Mouse (Mus musculus) thymus, postnatal 36 days (tissue): Measurements from ENCODE around the gene B4galnt4.

Experiments used
- DNase-seq, 2 experiments: peaks; one replicate each; pipeline ENCODE4 v3.0.0; 2022; ENCODE audit warnings: mixed read lengths in 2 of 2

The B4galnt4 gene

DNA sequence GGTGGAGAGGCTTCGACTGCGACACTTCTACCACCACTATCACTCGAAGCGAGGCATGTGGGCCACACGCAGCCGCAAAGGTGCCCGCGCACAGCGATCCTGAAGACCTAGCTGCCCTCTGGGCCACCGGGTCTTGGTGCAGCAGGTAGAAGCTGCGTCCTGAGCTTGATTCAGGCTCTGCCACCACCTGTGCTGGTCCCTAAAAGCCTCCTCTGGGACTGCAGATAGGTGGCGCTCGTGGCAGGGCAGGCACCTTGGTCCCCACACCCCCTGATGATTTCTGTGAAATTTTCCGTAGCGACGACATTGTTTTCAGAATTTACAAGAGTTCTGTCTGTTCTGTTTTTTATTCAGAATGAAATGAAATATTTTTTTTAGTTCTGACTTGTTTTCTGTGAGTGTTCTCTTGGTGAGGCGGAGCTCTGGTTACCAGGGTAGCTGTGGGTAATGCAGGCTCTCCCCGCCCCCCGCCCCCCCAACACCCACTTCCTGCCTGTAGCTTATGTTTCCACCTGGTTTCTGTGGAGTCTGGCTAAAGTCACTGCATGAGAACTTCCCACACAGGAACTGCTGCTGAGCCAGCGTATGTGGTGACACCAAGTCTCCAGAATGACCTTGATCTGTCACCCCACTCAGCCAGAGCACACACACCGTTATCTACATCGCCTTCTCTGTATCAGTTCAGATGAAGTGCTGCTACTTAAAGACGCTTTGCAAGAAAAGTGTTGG is 11.3 kb downstream of the B4galnt4 start:
- peak; percentile 77 to 79 for DNase-seq

DNA sequence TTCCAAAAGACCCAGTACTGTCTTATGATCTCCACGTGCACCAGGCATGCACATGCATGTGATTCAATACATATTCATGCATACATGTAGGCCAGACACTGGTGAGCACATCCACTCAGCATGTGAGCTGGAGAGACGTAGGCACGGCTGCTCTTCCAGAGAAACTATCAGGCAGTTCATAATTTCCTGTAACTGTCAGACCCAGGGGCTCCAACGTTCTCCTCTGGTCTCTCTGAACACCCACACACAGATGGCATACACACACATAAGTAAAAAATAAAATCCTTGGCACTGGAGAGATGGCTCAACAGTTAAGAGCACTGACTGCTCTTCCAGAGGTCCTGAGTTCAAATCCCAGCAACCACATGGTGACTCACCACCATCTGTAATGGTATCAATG is 12.9 kb downstream of the B4galnt4 start:
- no peak for DNase-seq

DNA sequence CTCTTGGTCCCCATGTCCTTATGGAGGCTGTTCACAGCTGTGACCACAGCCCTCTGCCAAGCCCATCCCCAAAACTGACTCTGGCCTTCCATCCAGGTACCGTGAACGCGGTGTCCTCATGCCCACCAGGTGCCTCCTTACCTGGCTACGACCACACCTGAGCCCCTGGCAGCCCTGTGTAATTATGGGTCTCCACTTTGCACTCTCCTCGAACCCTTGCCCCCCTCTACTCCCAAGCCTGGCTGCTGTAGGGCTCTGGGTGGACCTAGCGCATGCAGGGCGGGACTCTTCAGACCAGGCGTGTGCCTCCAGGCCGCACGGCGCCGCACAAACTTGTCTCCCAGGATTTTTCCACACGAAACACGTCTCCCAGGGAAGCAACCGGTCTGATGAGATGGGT is 16.9 kb downstream of the B4galnt4 start, which contains the start of gene Pkp3:
Gene Pkp3, plus strand, starts transcription at position 378 of the 400 bp plus-strand sequence.
- no peak for DNase-seq

DNA sequence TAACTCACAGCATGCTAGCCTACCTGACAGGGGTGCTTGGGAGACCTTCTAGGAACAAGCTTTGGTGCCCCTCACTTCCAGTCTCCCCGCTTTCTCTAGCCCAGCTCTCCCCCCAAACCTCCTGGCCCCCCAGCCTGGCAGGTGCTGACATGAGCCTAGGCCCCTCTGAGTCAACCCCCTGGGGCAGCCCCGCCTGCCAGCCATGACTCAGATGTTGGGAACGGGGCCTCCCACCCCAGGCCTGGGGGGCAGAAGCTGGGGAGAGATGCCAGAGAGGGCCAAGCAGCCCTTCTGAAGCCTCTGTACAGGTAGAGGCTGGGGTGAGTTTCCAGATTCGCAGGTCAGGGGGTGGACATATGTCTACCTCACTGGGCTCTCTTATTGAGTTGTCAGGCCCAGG is 18.0 kb downstream of the B4galnt4 start:
- DNase-seq = no peak

DNA sequence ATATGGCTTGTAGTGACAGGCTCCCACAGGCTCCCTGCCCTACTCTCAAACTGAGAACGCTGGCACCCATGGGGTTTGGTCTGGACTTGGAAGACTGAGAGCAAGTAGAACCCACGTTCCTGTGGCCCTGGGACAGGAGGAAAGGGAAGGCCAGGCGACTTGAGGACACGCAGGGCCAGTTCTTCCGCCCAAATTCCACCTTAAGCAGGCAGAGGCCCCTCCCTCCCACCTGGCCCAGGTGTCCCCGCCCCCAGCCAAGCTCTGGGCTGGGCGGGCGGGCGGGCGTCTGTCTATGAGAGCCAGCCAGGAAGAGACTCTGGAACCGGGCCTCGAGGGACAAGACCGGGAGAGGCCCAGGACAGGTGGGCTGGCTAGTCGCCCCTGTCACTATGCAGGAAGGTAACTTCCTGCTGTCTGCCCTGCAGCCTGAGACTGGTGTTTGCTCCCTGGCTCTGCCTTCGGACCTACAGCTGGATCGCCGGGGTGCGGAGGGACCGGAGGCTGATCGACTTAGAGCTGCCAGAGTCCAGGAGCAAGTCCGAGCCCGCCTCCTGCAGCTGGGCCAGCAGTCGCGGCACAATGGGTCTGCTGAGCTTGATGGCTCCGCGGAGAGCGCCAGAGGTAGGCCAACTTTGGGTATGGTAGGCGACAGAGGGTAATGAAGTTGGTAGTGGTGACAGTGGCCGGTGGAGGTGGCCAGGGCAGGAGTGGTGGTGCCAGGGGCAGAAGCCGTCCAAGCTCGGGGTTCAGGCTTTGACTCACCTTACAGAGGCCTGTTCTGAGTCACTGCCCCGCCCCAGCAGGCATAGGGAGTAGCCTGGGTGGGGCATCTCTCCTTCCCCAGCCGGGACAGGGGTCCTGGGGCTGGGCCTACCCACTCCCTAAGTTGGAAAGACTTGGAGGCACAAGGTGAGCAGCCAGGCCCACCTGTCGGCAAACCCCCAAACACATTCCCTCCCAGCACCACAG is 18.9 kb downstream of the B4galnt4 start:
- DNase-seq = no peak

DNA sequence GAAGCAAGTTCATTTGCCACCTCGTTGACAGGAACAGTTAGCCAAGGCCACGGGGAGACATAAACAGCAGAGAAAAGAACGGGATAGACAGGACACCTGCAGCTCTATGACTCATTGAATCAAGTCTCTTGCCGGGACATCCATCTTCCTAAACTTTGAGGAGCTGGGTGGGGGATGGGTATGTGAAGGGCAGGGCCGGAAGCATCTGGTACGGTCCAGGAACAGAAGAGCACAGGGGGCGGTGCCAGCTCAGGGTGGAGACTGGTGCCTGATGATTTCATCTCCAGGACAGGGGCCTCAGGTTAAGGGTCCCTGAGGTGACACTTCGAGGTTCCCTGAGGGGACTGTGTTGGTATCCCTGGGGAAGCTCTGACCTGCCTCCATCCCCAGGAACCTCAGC is 27.0 kb downstream of the B4galnt4 start:
- DNase-seq = peak; percentile 54 to 71

DNA sequence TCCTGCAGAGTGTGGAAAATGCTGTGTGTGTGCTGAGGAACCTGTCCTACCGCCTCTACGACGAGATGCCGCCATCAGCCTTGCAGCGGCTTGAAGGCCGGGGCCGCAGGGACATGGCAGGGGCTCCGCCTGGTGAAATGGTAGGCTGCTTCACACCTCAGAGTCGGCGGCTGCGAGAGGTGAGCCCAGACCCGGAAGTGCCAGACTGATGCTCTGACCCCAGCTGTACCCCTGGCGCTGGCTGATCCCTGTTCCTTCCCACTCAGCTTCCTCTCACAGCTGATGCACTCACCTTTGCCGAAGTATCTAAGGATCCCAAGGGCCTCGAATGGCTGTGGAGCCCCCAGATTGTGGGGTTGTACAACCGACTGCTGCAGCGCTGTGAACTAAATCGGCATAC is 27.6 kb downstream of the B4galnt4 start:
- peak; percentile 53 to 54 for DNase-seq

DNA sequence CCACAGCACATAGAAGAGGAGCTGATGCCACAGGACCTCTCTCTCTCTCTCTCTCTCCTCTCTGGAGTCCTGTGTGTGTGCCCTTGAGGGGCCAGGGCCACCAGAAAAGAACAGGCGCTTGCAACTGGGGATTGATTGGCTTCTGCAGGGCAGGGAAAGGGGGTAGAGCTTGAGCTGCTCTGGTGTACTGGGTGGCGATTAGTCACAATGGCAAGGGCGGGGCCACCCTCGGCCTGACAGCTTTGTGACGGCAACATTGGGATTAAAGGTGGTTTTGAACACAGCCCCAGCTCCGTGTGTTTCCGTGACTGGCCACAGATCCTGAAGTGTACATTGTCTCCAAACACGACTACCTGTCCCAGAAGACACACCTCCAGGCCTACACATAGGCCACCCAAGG is 29.3 kb downstream of the B4galnt4 start:
- no peak for DNase-seq

DNA sequence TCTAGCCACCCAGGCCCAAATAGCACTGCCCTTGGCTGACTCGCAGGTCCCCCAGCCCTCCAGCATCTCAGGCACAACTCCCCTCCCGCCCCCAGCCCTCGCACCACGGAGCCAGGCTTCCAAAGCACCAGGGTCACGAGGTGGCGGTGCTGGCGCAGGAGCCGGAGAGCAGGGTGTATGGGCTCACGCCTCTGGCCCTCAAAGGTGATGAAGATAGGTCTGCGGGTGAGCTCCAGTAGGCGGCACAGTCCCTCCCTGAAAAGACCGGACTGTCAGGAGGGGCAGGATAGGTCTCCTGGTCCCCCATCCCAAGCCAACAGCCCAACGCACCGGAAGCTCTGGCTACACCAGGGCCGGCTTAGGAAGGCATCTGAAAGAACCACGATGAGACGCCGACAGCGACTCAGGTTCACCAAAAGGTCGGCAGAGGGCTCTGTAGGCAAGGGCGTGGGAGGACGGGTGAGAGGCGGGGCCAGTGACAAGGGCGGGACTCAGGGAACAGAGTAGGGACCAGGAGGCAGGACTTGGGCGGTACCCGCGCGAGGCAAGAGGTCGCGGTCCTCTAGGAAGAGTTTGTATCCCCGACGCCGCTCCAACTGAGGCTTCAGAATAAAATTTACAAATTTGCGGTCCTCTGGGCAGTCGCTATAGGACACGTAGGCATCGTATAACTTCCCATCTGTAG is 31.3 kb downstream of the B4galnt4 start:
- peak; percentile 87 to 90 for DNase-seq

DNA sequence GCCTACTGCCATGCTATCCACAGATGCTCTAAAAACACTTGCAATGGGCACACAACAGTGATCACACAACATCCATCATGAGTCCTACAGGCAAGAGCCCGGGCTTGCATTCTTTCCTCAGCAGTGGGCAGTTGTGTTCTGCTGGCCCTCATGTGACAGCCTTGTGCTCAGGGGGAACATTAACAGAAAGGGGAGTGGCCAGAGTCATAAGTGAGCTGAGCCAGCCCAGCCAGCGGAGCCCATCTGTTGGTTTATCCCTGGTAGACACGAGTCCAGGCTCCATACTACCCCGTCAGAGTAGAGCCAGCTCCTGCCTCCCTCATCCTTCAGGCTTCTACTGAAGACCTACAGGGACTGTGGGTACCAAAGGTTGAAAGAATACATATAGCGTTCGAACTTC is 33.0 kb downstream of the B4galnt4 start:
- no peak for DNase-seq

DNA sequence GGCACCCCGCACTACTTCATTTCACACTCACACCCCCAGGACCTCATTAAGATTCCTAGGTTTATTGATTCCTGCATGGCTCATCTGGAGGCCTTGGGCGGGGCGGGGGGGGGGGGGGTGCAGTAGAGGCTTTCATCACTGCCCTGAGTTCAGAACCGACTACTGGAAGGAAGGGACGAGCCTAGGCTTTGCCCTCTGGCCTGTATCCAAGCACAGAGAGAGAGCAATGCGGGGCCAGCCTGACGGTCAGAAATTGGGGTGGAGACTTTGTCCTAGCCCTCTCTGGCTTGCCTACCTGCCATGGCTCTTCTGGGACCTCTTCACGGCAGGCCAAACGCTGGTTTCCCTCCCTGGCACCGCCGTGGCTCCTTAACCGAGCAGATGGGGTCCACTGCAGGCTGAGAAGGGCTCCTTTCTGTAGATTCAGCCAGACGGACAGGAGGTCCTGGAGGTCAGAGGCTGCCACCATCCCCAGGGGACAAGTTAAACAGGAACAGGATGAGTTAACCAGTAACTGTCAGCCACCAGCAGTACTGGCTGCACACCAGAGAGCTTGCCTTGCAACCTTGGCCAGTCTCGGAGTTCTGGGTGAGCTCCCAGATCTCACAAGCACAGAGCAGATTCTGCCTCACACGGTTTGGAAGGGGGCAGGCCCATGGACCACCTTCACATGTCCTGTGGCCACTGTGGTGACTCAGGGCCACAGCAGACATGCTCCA is 33.7 kb downstream of the B4galnt4 start:
- DNase-seq = no peak

DNA sequence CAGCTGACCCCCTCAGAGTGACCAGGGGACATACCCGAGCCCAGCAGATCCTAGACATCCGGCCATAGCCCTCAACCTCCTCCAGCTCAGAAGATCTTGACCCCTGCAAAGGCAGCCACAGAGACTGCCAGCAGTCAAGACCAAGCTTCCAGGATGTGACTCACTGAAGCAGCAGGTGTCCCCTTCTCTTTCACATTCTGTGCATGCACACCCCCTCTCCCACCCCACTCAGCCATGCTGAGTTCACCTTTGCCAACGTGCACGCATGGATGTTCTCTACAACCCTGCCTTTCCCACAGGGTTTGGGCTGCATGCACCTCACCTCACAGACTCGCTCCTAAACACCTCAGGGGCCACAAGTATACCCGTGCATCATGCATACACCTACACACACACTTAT is 35.1 kb downstream of the B4galnt4 start:
- DNase-seq = peak; percentile 58 to 71

DNA sequence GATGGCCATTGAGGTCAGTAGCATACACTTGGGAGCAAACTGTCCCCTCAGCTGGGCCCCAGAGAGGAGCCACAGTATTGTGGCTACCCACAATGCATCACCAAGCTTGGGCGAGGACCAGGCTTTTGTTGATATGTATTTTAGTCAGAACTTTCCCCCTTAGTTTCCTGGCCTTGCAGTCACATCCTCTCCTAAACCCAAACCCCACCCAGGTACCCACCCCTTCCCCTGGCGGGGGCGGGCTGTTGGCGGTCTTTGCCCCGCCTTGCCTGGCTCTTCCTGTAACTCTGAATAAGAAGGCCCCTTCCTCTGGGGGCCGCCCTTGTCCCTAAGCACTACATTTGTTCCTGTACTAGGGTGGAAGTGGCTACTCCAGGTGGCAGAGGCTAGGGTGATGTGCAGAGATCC is 35.7 kb downstream of the B4galnt4 start:
- DNase-seq = peak; percentile 95 to 97

DNA sequence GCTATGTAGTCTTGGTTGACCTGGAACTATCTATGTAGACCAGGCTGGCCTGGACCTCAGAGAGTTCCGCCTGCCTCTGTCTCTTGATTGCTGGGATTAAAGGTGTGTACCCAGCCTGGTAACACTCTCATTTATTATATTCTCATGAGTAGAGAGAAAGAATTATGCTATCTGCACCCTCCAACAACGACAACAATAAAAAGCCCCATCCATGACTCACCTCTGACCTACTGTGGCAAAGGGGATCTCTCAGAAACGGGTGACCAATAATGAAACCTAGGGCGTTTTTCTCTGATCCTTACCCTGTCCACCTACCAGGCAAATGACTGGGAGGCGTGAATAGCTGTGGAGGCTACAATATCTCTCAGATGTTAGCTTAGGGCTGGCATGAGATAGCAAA is 36.3 kb downstream of the B4galnt4 start:
- DNase-seq = no peak

DNA sequence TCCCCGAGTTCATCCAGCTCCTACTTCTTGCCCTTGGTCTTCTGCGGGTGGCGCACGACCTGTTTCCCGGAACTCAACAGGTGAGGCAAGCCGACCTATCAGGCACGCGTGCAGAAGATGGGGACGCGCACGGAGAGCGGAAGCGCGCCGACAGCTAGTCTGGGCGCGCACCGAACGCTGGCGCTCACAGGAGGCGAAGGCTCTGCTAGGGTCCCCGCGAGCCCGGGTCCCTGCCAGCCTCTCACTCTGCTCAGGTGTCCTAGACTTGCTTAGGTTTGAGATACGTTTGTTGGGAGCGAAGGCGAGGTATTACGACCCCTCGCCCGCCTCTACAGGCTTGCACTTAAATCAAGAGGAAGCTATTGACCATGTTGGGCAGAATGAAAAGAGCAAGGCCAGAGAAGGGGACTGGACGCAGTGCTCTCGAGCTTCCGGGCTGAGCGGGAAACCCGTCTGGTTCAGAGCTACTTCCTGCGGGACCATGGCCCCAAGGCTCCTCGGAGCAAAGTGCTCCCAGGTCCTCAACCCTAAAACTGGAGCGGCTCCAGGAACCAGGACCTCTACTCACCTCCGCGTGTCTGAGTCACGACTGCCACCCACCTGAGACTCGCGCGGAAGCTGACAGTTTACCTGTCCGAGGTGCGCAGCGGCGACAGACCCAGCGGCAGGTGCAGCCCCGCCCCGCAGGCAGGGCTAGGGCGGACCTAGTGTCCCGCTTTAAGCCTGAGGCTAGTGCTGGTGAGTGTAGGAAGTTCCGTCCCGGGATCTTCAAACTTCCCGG is 39.2 kb downstream of the B4galnt4 start, which contains the start of gene Sigirr:
Gene Sigirr, minus strand, starts transcription at position 662 of the 781 bp plus-strand sequence.
- peak; percentile 69 to 76 for DNase-seq

DNA sequence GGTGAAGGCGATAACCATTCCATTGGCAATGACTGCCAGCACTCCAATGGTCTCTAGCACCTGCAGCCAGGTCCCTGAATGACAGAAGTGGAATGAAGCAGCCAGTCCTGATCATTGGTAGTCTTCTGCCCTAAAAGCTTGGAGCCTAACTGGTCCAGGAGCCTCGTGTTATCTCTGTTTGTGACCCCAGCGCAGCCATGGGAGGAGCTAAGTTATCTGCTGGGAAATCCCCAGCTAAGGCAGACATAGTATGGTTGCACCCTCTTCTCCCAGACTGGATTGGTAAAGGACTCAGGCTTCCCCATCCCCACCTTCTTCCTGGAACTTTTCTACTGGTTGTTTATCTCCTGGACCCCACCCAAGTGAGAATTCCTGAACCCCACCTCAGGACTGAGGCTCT is 42.3 kb downstream of the B4galnt4 start:
- DNase-seq = no peak

DNA sequence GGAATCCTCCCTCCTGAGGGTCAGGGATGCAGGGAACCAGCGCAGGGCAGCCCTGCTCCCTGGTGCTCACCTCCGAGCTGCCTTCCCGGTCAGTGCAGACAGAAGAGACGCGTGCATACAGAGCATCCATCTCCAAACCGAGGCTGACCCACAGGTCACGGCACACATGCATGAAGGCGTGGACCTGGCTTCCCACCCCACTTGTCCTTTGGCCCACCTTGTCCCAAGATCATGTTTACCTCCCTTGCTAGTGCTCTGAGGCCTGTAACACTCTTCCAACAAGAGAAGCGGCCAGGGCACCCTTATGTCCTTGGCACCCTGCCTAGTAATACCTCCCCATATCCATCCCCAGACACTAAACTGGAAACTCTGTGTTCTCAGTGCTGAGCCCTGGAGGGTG is 55.0 kb downstream of the B4galnt4 start:
- DNase-seq = no peak

DNA sequence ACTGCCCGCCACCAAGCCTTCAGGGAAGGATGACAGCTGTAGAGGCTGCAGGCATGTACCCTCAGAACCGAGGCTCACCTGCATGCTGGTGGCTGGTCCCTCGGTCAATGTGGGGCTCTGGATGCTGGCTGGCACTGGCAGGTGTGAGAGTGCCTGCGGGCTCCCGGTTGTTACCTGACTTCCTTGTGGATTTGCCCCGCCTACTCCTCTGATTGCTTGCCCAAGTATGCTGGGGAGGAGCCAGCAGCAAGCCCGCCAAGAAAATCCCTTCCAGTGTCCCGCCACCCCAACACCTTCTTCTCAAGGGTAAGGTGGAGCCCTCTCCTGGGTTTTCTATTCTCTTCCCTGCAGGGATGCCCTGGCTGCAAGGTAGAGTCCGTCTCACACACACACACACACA is 56.7 kb downstream of the B4galnt4 start, which contains the start of gene Ano9:
Gene Ano9, minus strand, starts transcription at position 171 of the 400 bp plus-strand sequence.
- no peak for DNase-seq

DNA sequence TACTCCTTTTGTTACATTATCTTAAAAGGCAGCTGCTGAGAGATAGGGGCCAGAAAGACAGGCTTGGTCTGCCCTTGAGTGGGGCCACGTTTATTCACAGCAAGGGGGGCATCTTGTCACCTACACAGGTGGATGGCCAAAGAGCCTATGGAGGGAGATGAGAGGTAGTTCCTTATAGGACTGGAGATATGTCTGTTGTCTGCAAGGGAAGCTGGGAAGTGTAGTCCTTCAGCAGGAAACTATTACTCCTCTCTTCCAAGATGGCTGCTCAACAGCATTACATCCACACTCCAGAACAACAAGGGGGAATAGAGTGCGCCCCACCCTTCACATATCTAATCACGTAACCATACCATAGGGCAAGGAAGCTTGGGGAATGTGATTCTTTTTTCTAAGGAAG is 58.6 kb downstream of the B4galnt4 start:
- no peak for DNase-seq

DNA sequence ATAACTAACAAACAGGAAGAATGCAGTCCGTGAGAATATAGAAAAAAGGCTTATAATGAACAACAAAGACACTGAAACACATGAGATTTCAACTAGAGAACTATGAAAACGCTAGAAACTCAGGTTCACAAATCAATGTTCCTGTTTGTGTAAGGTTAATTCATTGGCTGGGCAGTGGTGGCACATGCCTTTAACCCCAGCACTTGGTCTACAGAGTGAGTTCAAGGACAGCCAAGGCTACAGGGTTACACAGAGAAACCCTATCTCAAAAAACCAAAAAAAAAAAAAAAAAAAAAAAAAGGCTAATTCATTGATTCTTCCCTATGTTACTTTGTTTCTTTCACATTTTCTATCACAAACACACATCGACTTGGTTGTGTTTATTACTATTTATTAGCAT is 59.7 kb downstream of the B4galnt4 start:
- DNase-seq = no peak

DNA sequence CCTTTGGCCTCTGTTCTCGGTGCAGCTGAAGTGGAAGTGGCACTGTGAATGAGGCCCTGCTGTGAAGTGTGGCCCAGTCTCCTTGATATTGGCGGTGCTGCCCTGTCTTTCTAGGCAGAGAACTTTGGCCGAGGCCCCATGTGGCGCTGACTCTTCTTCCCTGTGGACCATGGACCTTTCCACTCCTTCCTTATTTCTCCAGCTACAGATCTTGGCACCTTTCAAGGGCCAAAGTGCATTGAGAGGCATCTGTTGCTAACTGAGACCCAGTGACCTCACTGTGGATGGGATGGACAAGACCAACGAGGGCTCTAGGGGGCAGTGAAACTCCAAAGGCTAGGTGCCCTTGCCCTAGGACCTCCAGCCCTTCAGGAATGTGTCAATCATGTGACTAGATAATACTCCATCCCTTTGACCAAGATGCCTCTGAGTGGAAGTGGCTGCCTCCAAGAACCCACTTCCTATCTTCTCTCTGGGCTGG is 60.2 kb downstream of the B4galnt4 start:
- DNase-seq = no peak
